Mouse (Mus musculus) common myeloid progenitor, adult 5-6 weeks (primary cell): ENCODE results near the gene Clns1a. TPM values are rescaled to one million over a fixed set of nuclear protein-coding genes. Genes with fewer than 3 reads are reported as not detected.

Source experiments
- ATAC-seq: replicated peaks from 2 replicates; pipeline ENCODE4 v1.8.0; 2016; ENCODE audit warnings: low read depth, mild to moderate bottlenecking, moderate TSS enrichment, inconsistent platforms; ENCODE audit not compliant: poor library complexity, severe bottlenecking
- total RNA-seq: library from RNA; stranded (forward); fragments of 200-1000, 187-1606 nt; gene quantifications from 2 replicates; pipeline ENCODE4 v1.2.3, GENCODE M21; 2017

Clns1a gene
- 158 and 175 TPM in 2 replicates for total RNA-seq

DNA sequence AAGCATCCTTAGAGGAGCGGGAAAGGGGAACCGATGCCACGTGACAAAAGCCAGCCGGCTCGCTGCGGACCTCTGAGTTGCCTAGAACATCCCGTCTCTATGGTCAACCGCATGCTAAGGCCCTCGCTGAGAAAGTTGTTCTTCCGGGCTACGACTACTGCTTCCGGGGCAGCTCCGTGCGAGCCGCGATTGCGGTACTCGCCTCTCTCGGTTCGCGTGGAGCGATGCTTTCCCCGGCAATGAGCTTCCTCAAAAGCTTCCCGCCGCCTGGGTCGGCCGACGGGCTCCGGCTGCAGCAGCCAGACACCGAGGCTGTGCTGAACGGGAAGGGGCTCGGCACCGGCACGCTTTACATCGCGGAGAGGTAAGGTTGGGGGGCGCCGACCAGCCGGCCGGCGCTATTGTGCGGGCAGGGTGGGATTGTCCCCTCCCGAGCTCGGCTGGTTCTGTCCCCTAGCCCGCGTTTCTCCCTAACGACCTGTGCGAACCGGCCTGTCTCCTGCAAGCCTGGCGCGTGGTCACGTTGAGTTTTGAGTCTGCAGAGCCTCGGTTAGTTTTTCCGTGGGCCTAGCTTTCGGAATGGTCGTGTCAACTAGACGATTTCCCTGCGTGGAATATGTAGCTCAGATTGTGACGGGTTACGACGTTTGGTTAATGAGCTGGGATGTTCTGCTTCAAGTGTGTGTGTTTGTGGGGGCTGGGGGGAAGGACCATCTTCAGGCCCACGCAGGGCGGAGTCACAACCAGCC is at the start of gene Clns1a:
Gene Clns1a (plus strand): TSS at position 129 of the 749 bp plus-strand sequence.
- ATAC-seq: peak; percentile 99

DNA sequence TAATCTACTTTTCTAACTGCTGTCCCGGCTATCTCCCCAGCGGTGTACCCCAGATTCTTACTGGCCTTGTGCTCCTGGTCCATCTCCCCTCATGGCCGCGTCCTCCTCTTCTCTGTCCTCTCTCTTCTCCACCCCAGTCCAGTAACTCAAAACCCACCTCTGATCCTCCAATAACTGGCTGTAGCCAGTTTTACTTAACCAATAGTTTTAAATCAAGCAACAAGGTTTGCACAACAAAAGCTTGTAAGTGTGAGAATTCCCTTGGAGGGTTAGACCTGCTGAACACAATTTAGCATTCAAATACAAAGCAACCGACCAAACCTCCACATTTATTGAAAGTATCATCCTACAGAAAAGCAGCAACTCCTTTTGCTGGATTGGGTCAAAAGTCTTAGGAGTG is 48.8 kb upstream of the Clns1a start:
- ATAC-seq: no peak

DNA sequence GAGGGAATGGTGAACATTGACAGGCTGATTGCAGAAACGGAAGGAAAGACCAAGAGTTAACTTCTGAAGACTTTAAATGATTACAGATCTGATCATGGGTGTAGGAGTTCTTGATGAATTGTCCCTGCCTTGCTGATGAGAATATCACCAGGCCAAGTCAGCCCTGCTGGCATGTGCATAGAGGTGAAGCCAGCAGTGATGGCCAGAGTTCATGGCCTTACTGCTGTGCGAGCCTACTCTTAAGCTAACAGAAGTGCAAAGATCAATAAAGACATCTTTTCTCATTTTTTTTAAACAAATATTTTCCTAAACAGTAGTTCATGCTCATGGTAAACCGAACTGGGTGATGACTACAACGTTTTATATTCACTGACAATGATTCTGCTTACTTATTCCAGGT is 45.7 kb upstream of the Clns1a start:
- ATAC-seq: no peak

DNA sequence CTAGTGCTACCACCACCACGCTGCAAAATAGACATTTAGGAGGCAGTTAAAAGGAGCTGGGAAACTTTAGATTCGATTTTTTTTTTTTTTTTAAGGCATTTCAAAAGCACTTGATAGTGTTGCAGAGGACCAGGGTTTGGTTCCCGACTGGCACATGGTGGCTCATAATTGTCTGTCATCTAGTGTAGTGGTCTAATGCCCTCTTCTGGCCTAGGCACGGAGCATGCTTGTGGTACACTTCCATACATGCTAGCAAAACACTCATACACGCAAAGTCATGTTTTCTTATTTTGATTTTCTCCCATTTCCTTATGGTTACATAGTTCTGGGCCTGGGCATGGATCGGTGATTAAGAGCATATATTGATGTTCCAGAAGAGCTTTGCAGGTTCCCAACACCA is 40.3 kb upstream of the Clns1a start:
- ATAC-seq: no peak

DNA sequence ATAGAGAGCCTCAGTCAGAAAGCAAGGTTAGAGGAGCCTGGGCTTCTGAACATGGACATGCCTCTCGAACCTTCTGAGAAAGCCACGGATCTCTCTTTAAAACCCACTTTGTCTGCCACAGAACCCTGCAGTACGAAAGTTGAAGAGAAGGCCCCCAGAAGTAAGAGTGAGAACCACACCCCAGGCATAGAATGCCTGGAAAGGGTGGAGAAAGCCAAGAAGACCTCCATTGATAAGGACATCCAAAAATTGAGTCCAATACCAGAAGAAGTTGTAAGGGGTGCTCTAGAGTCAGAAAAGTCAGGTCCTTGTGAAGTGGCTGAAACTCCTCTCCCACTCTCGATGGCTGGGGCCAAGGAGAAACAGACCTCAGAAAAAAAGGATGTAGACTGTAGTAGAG is 34.8 kb upstream of the Clns1a start:
- no peak for ATAC-seq

DNA sequence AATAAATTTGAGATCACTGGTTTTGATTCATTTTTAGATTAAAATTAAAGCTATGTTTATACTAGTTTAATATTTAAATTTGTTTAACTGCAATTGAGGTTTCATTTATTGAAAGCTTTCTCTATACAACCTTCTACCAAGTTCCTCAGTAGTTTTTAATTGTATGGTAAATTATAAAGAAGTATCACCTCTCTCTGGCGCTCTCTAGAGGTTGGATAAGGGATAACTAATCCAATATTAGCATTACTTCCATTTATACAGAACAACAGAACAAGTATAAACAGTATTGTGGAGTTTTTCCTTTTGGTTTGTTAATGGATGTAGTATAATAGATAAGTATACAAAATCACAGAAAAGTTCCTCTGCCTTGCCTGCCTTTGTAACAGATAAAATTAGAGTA is 17.2 kb upstream of the Clns1a start:
- ATAC-seq: peak; percentile 62

DNA sequence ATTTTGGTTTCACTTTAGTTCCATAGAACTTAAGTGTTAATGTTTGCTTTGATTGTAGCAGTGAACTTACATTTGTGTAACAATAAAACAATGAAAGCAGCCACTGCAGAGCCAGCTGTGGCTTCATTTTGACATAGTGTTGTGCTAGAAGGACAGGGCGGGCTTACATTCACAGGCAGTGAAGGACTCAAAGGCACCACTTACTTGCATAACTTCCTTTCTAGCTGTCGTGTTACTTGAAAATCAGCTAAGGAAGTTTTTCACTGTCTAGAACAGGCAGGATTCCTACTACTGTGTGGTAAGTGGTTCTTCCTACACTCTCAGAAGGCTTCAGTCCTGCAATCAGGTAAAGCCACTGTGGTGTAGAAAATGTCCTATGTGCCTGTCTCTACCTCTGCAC is 8.6 kb upstream of the Clns1a start:
- no peak for ATAC-seq

DNA sequence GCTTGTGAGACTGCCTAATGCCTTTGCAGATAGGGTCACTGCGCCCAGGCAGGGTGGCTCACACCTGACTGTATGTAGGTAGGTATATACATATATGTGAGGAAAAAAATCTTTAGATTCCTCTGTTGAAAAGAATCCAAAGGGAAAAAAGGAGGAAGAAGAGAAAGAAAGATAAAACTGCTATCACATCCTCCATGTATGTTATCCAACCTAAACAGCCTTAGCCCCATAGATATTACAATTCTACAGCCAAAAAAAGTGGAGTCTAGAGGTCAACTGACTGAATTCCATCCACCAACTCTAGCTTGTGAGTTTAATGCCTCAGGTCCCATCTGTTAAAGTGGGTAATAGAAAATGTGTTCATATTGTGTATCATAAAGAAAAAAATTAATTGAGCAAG is 993 bp upstream of the Clns1a start:
- no peak for ATAC-seq

DNA sequence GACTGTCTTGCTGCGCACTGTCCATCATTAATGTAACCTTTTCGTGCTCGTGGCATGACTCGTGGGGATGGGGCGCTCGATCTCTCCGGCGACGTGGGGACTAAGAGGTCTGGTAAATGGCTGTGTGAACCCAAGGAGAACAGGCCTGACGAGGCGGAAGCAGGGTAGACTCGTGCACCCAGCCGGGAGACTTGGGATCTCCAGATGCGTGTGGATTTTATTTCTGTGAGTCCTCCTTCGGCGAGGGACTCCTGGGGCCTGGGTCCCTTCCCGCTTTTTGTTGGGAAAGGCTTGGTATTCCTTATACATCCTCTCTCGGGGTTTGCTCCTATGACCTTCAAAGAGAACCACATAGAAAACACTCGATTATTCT is 315 bp upstream of the Clns1a start:
- peak; percentile 31 for ATAC-seq

DNA sequence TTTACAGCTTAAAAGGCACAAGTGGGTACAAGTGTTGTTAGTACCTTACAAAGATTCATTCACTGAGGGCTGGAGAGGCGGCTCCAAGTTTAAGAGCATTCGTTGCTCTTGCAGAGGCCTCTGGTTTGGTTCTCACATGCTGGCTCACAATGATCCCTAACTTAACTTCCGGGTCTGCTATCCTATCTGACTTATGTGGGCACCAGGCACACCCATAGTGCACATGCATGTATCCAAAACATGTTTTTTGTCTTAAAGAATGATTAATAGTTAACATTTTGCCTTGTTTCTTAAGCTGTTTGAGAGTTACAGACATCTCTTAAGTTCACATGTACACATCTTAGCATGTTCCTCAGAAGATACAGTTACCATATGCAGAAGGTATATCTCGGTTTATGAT is 3.7 kb downstream of the Clns1a start:
- no peak for ATAC-seq

DNA sequence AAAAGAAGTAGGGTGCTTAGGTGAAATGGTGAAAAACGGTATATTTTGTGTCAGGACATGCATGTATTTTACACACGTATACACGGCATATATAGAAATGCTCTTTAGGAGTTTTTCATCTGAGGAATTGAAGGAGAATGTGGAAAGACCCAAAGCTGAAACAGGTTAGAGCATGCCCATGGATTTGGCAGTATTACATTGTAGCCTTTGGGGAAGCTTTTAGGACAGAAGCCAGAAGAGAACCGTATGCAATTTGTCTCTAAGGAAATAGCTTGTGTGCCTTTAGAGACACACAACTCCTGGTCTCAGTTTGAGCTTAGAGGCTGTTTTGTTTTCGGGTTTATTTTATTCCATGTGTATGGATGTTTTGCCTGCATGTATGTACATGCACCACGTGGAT is 4.7 kb downstream of the Clns1a start:
- no peak for ATAC-seq

DNA sequence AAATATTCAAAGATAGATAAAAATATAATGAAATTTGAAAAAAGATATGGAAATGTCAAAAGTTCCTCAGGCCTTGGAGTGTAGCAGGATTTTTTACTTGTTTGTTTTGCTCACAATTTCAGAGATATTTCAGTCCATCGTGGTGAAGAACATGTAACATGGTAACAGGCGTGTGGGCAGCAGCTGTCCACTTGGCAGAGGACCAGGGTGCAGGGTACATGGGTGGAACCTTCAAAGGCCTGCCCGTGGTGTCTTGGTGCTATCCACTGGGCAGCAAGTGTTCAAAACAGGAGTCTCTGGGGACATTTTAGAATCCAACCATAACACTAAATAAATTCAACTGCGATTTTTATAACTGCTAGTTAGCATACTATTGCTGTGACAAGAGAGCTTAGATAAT is 10.7 kb downstream of the Clns1a start:
- no peak for ATAC-seq

DNA sequence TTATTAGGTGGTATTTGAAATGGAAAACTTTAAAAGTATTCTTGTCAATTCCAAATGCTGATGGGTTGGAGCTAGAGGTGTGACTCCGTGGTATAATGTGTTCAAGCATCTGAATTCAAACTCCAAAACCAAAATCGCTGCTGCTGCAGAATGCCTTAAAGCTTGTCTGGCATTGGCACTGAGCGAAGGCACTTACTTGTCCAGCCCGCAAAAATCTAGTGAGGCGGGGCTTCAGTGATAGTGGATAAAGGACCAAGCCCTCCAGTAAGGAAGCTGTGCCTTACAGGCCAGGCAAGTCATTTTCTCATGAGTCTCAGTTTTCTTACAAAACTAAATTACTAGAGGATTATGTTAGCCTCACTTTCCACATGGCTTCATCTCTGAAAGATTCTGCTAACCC is 11.4 kb downstream of the Clns1a start:
- ATAC-seq: no peak

DNA sequence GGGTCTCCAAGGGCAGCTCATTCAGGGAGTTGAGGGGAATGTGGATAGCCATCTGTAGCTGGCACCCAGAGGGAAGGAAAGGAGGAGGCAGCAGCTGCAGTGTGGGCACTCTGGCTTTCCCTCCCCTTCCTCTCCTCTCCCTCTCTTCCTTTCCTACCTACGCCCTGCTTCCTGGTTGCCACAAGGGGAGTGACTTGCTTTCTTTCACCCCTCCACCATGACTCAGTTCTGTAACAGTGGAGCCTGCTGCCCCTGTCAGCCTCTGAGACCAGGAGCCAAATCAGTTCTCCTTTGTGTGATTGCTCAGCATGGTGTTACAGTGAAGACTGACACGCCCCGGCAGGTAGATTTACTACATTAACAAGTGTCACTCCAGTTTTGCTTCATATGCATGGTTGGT is 12.8 kb downstream of the Clns1a start:
- ATAC-seq: peak; percentile 94

DNA sequence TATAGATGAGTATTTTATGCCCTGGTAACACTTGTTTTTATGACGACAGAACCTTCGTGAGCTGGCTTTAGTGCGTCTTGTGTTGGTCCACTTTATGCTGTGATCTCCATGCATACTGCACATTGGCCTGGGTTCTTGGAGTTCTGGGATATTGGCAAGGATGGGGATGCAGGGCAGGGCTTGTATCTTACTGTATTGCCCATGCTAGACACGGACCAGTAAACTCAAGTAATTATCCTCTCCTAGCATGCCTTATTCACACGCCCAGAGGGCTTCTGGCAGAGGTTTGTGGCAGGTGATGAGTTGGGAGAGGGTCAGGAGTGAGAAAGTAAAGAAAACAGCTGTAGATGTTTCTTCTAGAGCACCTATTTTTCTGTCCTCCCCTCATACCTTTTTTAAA is 18.2 kb downstream of the Clns1a start:
- ATAC-seq: no peak

DNA sequence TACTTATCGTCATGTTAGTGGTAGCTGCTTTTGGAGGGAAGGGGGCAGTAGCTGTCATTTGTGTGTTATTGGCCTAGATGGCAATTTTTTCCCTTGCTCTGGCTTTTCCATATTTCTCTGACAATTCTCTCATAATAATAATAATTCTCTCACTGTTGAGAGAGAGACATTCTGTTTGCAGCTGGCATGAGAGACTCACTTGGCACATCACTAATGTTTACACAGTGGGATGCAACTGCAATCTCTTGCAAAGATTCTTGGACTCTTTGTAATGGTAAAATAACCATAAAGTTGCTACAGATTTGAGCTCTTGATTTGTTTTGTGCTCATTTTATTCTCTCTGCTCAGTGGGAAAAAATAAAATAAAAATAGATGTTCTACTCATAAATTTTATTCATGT is 20.9 kb downstream of the Clns1a start:
- ATAC-seq: no peak

DNA sequence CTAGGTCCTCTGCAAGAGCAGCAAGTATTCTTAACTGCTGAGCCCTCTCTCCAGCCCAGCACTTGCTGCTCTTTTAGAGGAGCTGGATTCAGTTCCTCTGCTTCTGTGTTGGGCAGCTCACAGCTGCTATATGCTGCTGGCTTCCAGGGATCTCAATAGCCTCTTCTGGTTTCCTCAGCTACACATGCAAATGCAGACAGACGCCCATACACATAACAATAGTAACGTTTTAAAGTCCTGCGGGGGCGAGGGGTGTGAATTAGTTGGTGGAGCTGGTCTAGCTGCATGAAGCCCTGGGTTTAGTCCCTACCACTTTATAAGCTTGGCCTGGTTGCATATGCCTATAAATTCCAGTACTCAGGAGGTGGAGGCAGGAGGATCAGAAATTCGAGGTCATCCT is 22.6 kb downstream of the Clns1a start:
- no peak for ATAC-seq

DNA sequence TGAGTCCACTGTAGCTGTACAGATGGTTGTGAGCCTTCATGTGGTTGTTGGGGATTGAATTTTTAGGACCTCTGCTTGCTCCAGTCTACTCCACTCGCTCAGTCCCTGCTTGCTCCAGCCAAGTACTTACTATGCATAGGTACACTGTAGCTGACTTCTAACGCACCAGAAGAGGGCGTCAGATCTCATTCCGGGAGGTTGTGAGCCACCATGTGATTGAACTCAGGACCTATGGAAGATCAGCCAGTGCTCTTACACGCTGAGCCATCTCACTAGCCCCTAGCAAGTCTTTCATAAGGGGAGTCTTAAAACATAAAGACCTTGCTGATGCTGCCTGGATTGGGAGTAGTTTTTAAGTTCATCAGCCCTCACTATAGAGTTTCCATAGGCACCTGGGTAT is 23.7 kb downstream of the Clns1a start:
- ATAC-seq: no peak

DNA sequence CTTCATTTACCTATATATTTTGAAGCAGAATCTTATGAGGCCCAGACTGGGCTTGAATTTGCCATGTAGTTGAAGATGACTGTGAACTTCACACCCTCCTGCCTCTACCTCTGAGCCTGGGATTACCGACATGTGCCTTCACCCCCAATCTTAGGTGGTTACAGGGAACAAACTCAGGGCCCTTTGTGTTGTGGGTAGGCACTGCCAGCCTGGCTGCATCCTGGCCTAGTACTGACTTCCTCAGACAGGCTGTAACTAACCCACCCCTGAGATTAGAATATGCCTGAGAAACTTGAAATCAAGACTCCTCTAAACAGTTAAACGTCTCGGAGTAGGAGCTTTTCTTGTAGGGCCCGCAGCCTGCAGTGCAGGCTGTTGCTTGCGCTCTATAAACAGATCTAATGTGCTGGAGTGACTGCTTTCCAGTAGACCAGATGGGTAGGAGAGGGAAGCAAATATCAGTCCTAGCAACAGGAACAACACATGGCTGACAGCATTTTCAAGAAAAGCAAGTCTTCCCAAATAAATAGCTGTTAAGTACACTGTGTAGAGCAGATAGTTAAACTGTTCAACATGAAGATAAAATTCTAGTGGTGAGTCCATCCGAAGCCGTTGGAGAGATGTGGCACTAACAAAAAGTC is 26.0 kb downstream of the Clns1a start:
- ATAC-seq: no peak

DNA sequence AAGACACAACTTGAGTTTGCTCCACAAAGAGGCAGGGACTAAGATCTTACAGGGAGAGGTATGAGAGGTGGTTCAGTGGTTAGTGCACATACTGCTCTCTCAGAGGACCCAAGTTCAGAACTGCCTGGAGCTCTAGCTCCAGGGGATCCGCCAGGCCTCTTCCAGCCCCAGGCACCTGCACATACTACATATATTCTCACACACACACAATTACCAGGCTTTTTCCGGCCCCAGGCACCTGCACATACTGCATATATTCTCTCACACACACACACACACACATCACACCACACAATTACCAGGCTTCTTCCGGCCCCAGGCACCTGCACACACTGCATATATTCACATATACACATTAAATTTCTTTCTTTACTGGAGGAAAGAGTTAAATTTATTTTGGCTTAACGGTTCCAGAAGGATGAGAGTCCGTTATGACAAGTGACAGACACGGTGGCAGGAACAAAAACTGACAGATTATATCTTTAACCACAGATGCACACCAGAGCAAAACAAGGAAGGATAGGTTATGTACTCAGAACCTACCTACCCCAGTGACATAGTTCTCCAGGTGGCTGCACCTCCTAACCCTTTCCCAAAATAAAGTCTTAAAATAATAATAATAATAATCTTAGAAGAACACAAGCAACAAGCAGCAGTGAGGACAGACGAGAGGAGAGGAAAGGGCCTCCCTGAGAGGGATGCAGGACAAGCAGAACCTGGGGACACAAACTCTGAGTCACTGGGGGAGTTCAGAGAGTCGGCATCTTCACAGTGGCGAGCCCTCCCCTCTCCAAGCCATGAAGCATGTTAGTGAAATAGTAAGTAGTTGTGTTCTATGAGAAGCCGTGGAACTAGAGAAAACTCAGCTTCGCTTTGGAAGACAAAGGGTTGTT is 27.5 kb downstream of the Clns1a start:
- ATAC-seq: no peak

DNA sequence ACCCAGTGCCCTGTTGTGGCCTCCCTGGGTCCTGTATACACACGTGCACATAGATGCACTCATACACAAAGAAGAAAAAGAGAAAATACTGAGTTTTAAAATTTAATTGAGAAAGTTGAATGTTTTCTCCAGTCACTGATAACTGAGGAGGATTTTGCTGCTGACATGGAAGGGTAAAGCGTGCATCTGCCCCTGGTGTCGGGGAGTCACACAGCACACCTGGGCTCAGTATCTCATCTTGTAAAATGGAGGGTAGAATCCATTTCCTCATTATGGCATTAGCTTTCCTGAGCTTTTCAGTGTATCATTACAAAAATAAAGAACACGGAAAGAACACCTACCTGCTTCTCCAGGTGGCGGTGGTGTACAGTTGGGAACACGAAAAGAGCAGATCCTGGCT is 29.0 kb downstream of the Clns1a start:
- ATAC-seq: no peak
